Mouse (Mus musculus) central nervous system, embryonic 18 days (tissue): ENCODE results near the gene Ankrd50. TPM values are rescaled to one million over a fixed set of nuclear protein-coding genes. Genes with fewer than 3 reads are reported as not detected.

ENCODE experiments used
- polyA plus RNA-seq: library from polyadenylated mRNA; depleted of rRNA; stranded (reverse); fragments of >200 nt; gene quantifications from 2 replicates; pipeline ENCODE4 v1.2.3, GENCODE M21; 2012; rRNA removed

Gene Ankrd50
- polyA plus RNA-seq = 38.1 and 38.4 TPM in 2 replicates

GRCm38 (mm10) chr3:38484191-38485106, at the start of gene Ankrd50:
Ankrd50 (minus strand) TSS chr3:38484844.

